Mouse (Mus musculus): ENCODE measurements at regions not wholly inside any gene's neighbourhood (a gene's known extent, or its start where the extent isn't known, plus 50 kb on each side); places are given as distances from the start of the nearest gene placed in this dataset.

- Histone ChIP-seq H3K27ac (ENCODE audit: low read length) (no peak overlapping the region), H3K4me1 (ENCODE audit: control insufficient read depth, insufficient read depth, low read length) (no peaks in the 10 kb centered on the region), H3K9me3 (replicated peaks; ENCODE audit: control insufficient read depth, low read length) (no peaks in the 10 kb centered on the region), H3K4me2 (ENCODE audit: low read depth, low read length) (no peak overlapping the region), H3K9ac (ENCODE audit: low read length) (no peak overlapping the region), H3K36me3 (ENCODE audit: control insufficient read depth, insufficient read depth, low read length) (no peaks in the 10 kb centered on the region), H3K4me3 (replicated peaks; ENCODE audit: low read length) (no peak overlapping the region), H3K27me3 (ENCODE audit: control insufficient read depth, insufficient read depth, low read length) (no peaks in the 10 kb centered on the region)
- ATAC-seq (ENCODE audit: insufficient read depth, low FRiP score), result no peak; the same call in 1 of the 2 replicates
- 76% methylated on average over 2 of the region's 2 CpGs for WGBS
Observed at GRCm38 (mm10) chr1:167938176-167938575, 249.1 kb downstream of the Lmx1a start.

GRCm38 (mm10) chr1:167942037-167942470 lies 253.0 kb downstream of the Lmx1a start:
- no peaks in the 10 kb centered on the region for H3K36me3 ChIP-seq (ENCODE audit: control insufficient read depth, insufficient read depth, low read length)
- no peaks in the 10 kb centered on the region for H3K27me3 ChIP-seq (ENCODE audit: control insufficient read depth, insufficient read depth, low read length)
- H3K9me3 ChIP-seq (replicated peaks; ENCODE audit: control insufficient read depth, low read length), result no peaks in the 10 kb centered on the region
- no peak overlapping the region for H3K9ac ChIP-seq (ENCODE audit: low read length)
- H3K27ac ChIP-seq (ENCODE audit: low read length), result no peak overlapping the region; the same call in 1 of the 2 replicates
- no peak for ATAC-seq (ENCODE audit: insufficient read depth, low FRiP score)
- H3K4me1 ChIP-seq (ENCODE audit: control insufficient read depth, insufficient read depth, low read length), result no peaks in the 10 kb centered on the region
- WGBS, result 37% methylated on average over 8 of the region's 8 CpGs
- H3K4me3 ChIP-seq (replicated peaks; ENCODE audit: low read length), result no peak overlapping the region
- no peak overlapping the region for H3K4me2 ChIP-seq (ENCODE audit: low read depth, low read length)

GRCm38 (mm10) chr1:167943121-167943520 lies 254.1 kb downstream of the Lmx1a start:
- ATAC-seq (ENCODE audit: insufficient read depth, low FRiP score), result no peak
- Histone ChIP-seq H3K4me3 (replicated peaks; ENCODE audit: low read length) (no peak overlapping the region), H3K27me3 (ENCODE audit: control insufficient read depth, insufficient read depth, low read length) (no peaks in the 10 kb centered on the region), H3K27ac (ENCODE audit: low read length) (no peak overlapping the region), H3K36me3 (ENCODE audit: control insufficient read depth, insufficient read depth, low read length) (no peaks in the 10 kb centered on the region), H3K9me3 (replicated peaks; ENCODE audit: control insufficient read depth, low read length) (no peaks in the 10 kb centered on the region), H3K4me2 (ENCODE audit: low read depth, low read length) (no peak overlapping the region), H3K9ac (ENCODE audit: low read length) (no peak overlapping the region), H3K4me1 (ENCODE audit: control insufficient read depth, insufficient read depth, low read length) (peaks cover 5% of the 10 kb centered on the region; the same call in 1 of the 2 replicates)
- WGBS, result 74% methylated on average over 8 of the region's 8 CpGs

- H3K4me1 ChIP-seq (ENCODE audit: control insufficient read depth, insufficient read depth, low read length), result peaks cover 5% of the 10 kb centered on the region; the same call in 1 of the 2 replicates
- no peak overlapping the region for H3K27ac ChIP-seq (ENCODE audit: low read length)
- WGBS, result 66% methylated on average over 9 of the region's 9 CpGs
- H3K4me3 ChIP-seq (replicated peaks; ENCODE audit: low read length), result no peak overlapping the region
- H3K9me3 ChIP-seq (replicated peaks; ENCODE audit: control insufficient read depth, low read length), result no peaks in the 10 kb centered on the region
- H3K9ac ChIP-seq (ENCODE audit: low read length), result no peak overlapping the region
- no peak overlapping the region for H3K4me2 ChIP-seq (ENCODE audit: low read depth, low read length)
- no peaks in the 10 kb centered on the region for H3K36me3 ChIP-seq (ENCODE audit: control insufficient read depth, insufficient read depth, low read length)
- no peaks in the 10 kb centered on the region for H3K27me3 ChIP-seq (ENCODE audit: control insufficient read depth, insufficient read depth, low read length)
- ATAC-seq (ENCODE audit: insufficient read depth, low FRiP score), result no peak
Observed at GRCm38 (mm10) chr1:167945615-167946252, 256.7 kb downstream of the Lmx1a start.

GRCm38 (mm10) chr1:167947866-167948265 lies 258.8 kb downstream of the Lmx1a start:
- H3K27me3 ChIP-seq (ENCODE audit: control insufficient read depth, insufficient read depth, low read length), result no peaks in the 10 kb centered on the region
- peaks cover 5% of the 10 kb centered on the region; the same call in 1 of the 2 replicates for H3K4me1 ChIP-seq (ENCODE audit: control insufficient read depth, insufficient read depth, low read length)
- no peak overlapping the region for H3K9ac ChIP-seq (ENCODE audit: low read length)
- no peak overlapping the region for H3K4me2 ChIP-seq (ENCODE audit: low read depth, low read length)
- H3K4me3 ChIP-seq (replicated peaks; ENCODE audit: low read length), result no peak overlapping the region
- no peak for ATAC-seq (ENCODE audit: insufficient read depth, low FRiP score)
- no peak overlapping the region for H3K27ac ChIP-seq (ENCODE audit: low read length)
- 0 out of 2 replicates have a peak, but pooled peaks cover 4% of the 10 kb centered on the region for H3K9me3 ChIP-seq (replicated peaks; ENCODE audit: control insufficient read depth, low read length)
- 60% methylated on average over 7 of the region's 7 CpGs for WGBS
- H3K36me3 ChIP-seq (ENCODE audit: control insufficient read depth, insufficient read depth, low read length), result no peaks in the 10 kb centered on the region

- no peaks in the 10 kb centered on the region for H3K36me3 ChIP-seq (ENCODE audit: control insufficient read depth, insufficient read depth, low read length)
- ATAC-seq (ENCODE audit: insufficient read depth, low FRiP score), result no peak
- 0 out of 2 replicates have a peak, but pooled peaks cover 4% of the 10 kb centered on the region for H3K9me3 ChIP-seq (replicated peaks; ENCODE audit: control insufficient read depth, low read length)
- peaks cover 5% of the 10 kb centered on the region; the same call in 1 of the 2 replicates for H3K4me1 ChIP-seq (ENCODE audit: control insufficient read depth, insufficient read depth, low read length)
- H3K4me2 ChIP-seq (ENCODE audit: low read depth, low read length), result no peak overlapping the region
- no peaks in the 10 kb centered on the region for H3K27me3 ChIP-seq (ENCODE audit: control insufficient read depth, insufficient read depth, low read length)
- H3K9ac ChIP-seq (ENCODE audit: low read length), result no peak overlapping the region
- H3K4me3 ChIP-seq (replicated peaks; ENCODE audit: low read length), result no peak overlapping the region
- no peak overlapping the region for H3K27ac ChIP-seq (ENCODE audit: low read length)
Observed at GRCm38 (mm10) chr1:167951717-167952116, 262.7 kb downstream of the Lmx1a start.

- 84% methylated on average over 6 of the region's 6 CpGs for WGBS
- Histone ChIP-seq H3K4me2 (ENCODE audit: low read depth, low read length) (no peak overlapping the region), H3K36me3 (ENCODE audit: control insufficient read depth, insufficient read depth, low read length) (no peaks in the 10 kb centered on the region), H3K27ac (ENCODE audit: low read length) (no peak overlapping the region), H3K4me1 (ENCODE audit: control insufficient read depth, insufficient read depth, low read length) (no peaks in the 10 kb centered on the region), H3K4me3 (replicated peaks; ENCODE audit: low read length) (no peak overlapping the region), H3K27me3 (ENCODE audit: control insufficient read depth, insufficient read depth, low read length) (no peaks in the 10 kb centered on the region), H3K9me3 (replicated peaks; ENCODE audit: control insufficient read depth, low read length) (no peaks in the 10 kb centered on the region), H3K9ac (ENCODE audit: low read length) (no peak overlapping the region)
- ATAC-seq (ENCODE audit: insufficient read depth, low FRiP score), result no peak
Observed at GRCm38 (mm10) chr1:167958531-167958930, 269.5 kb downstream of the Lmx1a start.

- no peaks in the 10 kb centered on the region for H3K27me3 ChIP-seq (ENCODE audit: control insufficient read depth, insufficient read depth, low read length)
- H3K36me3 ChIP-seq (ENCODE audit: control insufficient read depth, insufficient read depth, low read length), result no peaks in the 10 kb centered on the region
- H3K9me3 ChIP-seq (replicated peaks; ENCODE audit: control insufficient read depth, low read length), result no peaks in the 10 kb centered on the region
- 69% methylated on average over 3 of the region's 3 CpGs for WGBS
- H3K4me3 ChIP-seq (replicated peaks; ENCODE audit: low read length), result no peak overlapping the region
- H3K9ac ChIP-seq (ENCODE audit: low read length), result no peak overlapping the region
- no peak overlapping the region for H3K4me2 ChIP-seq (ENCODE audit: low read depth, low read length)
- no peak for ATAC-seq (ENCODE audit: insufficient read depth, low FRiP score)
- H3K27ac ChIP-seq (ENCODE audit: low read length), result no peak overlapping the region
- H3K4me1 ChIP-seq (ENCODE audit: control insufficient read depth, insufficient read depth, low read length), result no peaks in the 10 kb centered on the region
Observed at GRCm38 (mm10) chr1:167969545-167969944, 280.5 kb downstream of the Lmx1a start.

GRCm38 (mm10) chr1:167969985-167970384 lies 280.9 kb downstream of the Lmx1a start:
- Histone ChIP-seq H3K36me3 (ENCODE audit: control insufficient read depth, insufficient read depth, low read length) (no peaks in the 10 kb centered on the region), H3K9me3 (replicated peaks; ENCODE audit: control insufficient read depth, low read length) (no peaks in the 10 kb centered on the region), H3K27me3 (ENCODE audit: control insufficient read depth, insufficient read depth, low read length) (no peaks in the 10 kb centered on the region), H3K4me3 (replicated peaks; ENCODE audit: low read length) (no peak overlapping the region), H3K4me1 (ENCODE audit: control insufficient read depth, insufficient read depth, low read length) (no peaks in the 10 kb centered on the region), H3K4me2 (ENCODE audit: low read depth, low read length) (no peak overlapping the region), H3K9ac (ENCODE audit: low read length) (no peak overlapping the region), H3K27ac (ENCODE audit: low read length) (no peak overlapping the region)
- no peak for ATAC-seq (ENCODE audit: insufficient read depth, low FRiP score)
- WGBS, result 77% methylated on average over 5 of the region's 5 CpGs

Data from stomach, embryonic 16.5 days (tissue).